Mouse (Mus musculus): ENCODE data around the gene Gm6377. TPM values are rescaled to one million over a fixed set of nuclear protein-coding genes. Genes with fewer than 3 reads are reported as not detected.
A peak's percentile ranks its signal among the peaks of the same experiment; 100 is the strongest.

Gene Gm6377
- total RNA-seq (2014; fragmentation: Nextera tagmentation), result 0.28 TPM in 1 of 2 replicates, not detected in the other
- total RNA-seq (2017), result 0.34 and 0.52 TPM in 2 replicates

- peak; percentile 97 for ATAC-seq (replicated peaks; ENCODE audit: poor library complexity, severe bottlenecking)
Measured at GRCm38 (mm10) chrX:109196468-109196867, at the start of gene Gm6377. Gene Gm6377, plus strand, starts transcription at chrX:109196756.

- ATAC-seq (replicated peaks; ENCODE audit: poor library complexity, severe bottlenecking), result peak; percentile 64
Measured at GRCm38 (mm10) chrX:109147108-109147507, 49.4 kb upstream of the Gm6377 start.

GRCm38 (mm10) chrX:109151228-109151627, 45.3 kb upstream of the Gm6377 start:
- ATAC-seq (replicated peaks; ENCODE audit: poor library complexity, severe bottlenecking), result no peak

GRCm38 (mm10) chrX:109160326-109160725, 36.2 kb upstream of the Gm6377 start:
- ATAC-seq (replicated peaks; ENCODE audit: poor library complexity, severe bottlenecking), result no peak

GRCm38 (mm10) chrX:109160901-109161300, 35.7 kb upstream of the Gm6377 start:
- no peak for ATAC-seq (replicated peaks; ENCODE audit: poor library complexity, severe bottlenecking)

GRCm38 (mm10) chrX:109175038-109175437, 21.5 kb upstream of the Gm6377 start:
- ATAC-seq (replicated peaks; ENCODE audit: poor library complexity, severe bottlenecking), result peak; percentile 74

GRCm38 (mm10) chrX:109175470-109175869, 21.1 kb upstream of the Gm6377 start:
- no peak for ATAC-seq (replicated peaks; ENCODE audit: poor library complexity, severe bottlenecking)

- peak; percentile 95 for ATAC-seq (replicated peaks; ENCODE audit: poor library complexity, severe bottlenecking)
Measured at GRCm38 (mm10) chrX:109184706-109185478, 11.7 kb upstream of the Gm6377 start.

GRCm38 (mm10) chrX:109189607-109190006, 6.9 kb upstream of the Gm6377 start:
- peak; percentile 61 for ATAC-seq (replicated peaks; ENCODE audit: poor library complexity, severe bottlenecking)

- peak; percentile 47 for ATAC-seq (replicated peaks; ENCODE audit: poor library complexity, severe bottlenecking)
Measured at GRCm38 (mm10) chrX:109190969-109191368, 5.6 kb upstream of the Gm6377 start.

GRCm38 (mm10) chrX:109191436-109191835, 5.1 kb upstream of the Gm6377 start:
- ATAC-seq (replicated peaks; ENCODE audit: poor library complexity, severe bottlenecking), result peak; percentile 96

GRCm38 (mm10) chrX:109207843-109208242, 11.3 kb downstream of the Gm6377 start:
- ATAC-seq (replicated peaks; ENCODE audit: poor library complexity, severe bottlenecking), result peak; percentile 96

GRCm38 (mm10) chrX:109228720-109229119, 32.2 kb downstream of the Gm6377 start:
- peak; percentile 86 for ATAC-seq (replicated peaks; ENCODE audit: poor library complexity, severe bottlenecking)

GRCm38 (mm10) chrX:109235383-109236036, 39.0 kb downstream of the Gm6377 start:
- no peak for ATAC-seq (replicated peaks; ENCODE audit: poor library complexity, severe bottlenecking)

GRCm38 (mm10) chrX:109238163-109238562, 41.6 kb downstream of the Gm6377 start:
- ATAC-seq (replicated peaks; ENCODE audit: poor library complexity, severe bottlenecking), result no peak

Other genes starting within 250 kb of the Gm6377 start
- gene Hmgn5, start 183.4 kb upstream of the Gm6377 start, total RNA-seq (2014; fragmentation: Nextera tagmentation), result 71.6 and 105 TPM in 2 replicates
- 54.6 and 68.7 TPM in 2 replicates for gene Hmgn5, start 183.4 kb upstream of the Gm6377 start, total RNA-seq (2017)
- 127 and 132 TPM in 2 replicates for gene Sh3bgrl, start 101.4 kb upstream of the Gm6377 start, total RNA-seq (2014; fragmentation: Nextera tagmentation)
- gene Sh3bgrl, start 101.4 kb upstream of the Gm6377 start, total RNA-seq (2017), result 122 and 142 TPM in 2 replicates

Measured in granulocyte monocyte progenitor cell, adult 5-6 weeks (primary cell).